Mouse (Mus musculus) limb, embryonic 15.5 days (tissue): ENCODE measurements around the gene Mpped2. TPM values are rescaled to one million over a fixed set of nuclear protein-coding genes. Genes with fewer than 3 reads are reported as not detected.

Experiments
- ATAC-seq: fragments of 200-750 bp; cut with Nextera tagmentation; 2 replicates; pipeline ENCODE4 v1.8.0; 2017; ENCODE audit warnings: low read depth, moderate TSS enrichment; ENCODE audit not compliant: insufficient number of reproducible peaks, low FRiP score, low TSS enrichment
- H3K27ac ChIP-seq: fragments of 300-500 bp; sonication (generic); 2 replicates; pipeline ENCODE4 v1.5.1; 2015; ENCODE audit warnings: moderate library complexity, mild to moderate bottlenecking, inconsistent platforms
- H3K27me3 ChIP-seq: fragments of 300-500 bp; sonication (generic); 2 replicates; pipeline ENCODE4 v1.6.1; 2015; ENCODE audit warnings: inconsistent platforms
- H3K36me3 ChIP-seq: fragments of 300-500 bp; sonication (generic); 2 replicates; pipeline ENCODE4 v1.6.1; 2015; ENCODE audit warnings: inconsistent platforms
- H3K4me1 ChIP-seq: fragments of 300-500 bp; sonication (generic); 2 replicates; pipeline ENCODE4 v1.6.1; 2015; ENCODE audit warnings: inconsistent platforms
- H3K4me2 ChIP-seq: fragments of 300-500 bp; sonication (generic); 2 replicates; pipeline ENCODE4 v1.6.1; 2015; ENCODE audit warnings: mild to moderate bottlenecking, inconsistent platforms
- H3K4me3 ChIP-seq: fragments of 300-500 bp; sonication (generic); 2 replicates; pipeline ENCODE4 v1.5.1; 2015; ENCODE audit warnings: mild to moderate bottlenecking, inconsistent platforms
- H3K9ac ChIP-seq: fragments of 300-500 bp; sonication (generic); 2 replicates; pipeline ENCODE4 v1.6.1; 2015; ENCODE audit warnings: inconsistent platforms
- H3K9me3 ChIP-seq: fragments of 300-500 bp; sonication (generic); 2 replicates; pipeline ENCODE4 v1.6.1; 2016; ENCODE audit warnings: inconsistent platforms
- WGBS: fragments of 180-500 bp; shearing (Covaris S2); methylation state at CpG from one replicate; pipeline ENCODE4 v1.1.7; 2015; 5-methylcytosine and 5-hydroxymethylcytosine counted together
- polyA plus RNA-seq: library from polyadenylated mRNA; unstranded; fragments of >200 nt; fragmentation: Nextera tagmentation; extraction: Ambion mirVana; gene quantifications from 2 replicates; pipeline ENCODE4 v1.2.1, GENCODE M21; 2015

The Mpped2 gene
- polyA plus RNA-seq, 1 experiment from 2014 or later = 67.3 TPM

DNA sequence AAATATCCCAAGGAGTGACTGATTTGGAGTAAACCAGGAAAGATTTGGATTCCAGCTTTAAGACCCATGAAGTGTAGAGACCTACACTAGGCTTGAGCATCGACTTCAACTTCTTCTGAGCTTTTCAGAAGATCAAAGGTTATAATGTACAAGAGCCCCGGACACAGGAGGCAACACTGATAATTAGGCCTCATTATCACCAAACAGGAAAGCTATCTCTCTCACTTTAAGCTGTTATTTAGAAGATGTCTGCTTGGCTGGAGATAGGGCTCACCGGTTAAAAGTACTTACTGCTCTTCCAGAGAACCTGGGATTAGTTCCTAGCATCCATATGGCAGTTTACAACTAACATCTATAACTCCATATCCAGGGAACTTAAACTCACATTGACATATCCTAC is 39.1 kb downstream of the Mpped2 start:
- H3K9ac ChIP-seq = no peak overlapping the region
- 40% methylated on average over 3 of the region's 3 CpGs for WGBS
- H3K27me3 ChIP-seq = no peaks in the 10 kb centered on the region
- H3K9me3 ChIP-seq = no peaks in the 10 kb centered on the region
- peaks cover 30% of the 10 kb centered on the region for H3K4me1 ChIP-seq
- H3K4me2 ChIP-seq = no peak overlapping the region
- ATAC-seq = no peak
- no peak overlapping the region for H3K4me3 ChIP-seq
- H3K36me3 ChIP-seq = no peaks in the 10 kb centered on the region
- H3K27ac ChIP-seq = no peak overlapping the region

DNA sequence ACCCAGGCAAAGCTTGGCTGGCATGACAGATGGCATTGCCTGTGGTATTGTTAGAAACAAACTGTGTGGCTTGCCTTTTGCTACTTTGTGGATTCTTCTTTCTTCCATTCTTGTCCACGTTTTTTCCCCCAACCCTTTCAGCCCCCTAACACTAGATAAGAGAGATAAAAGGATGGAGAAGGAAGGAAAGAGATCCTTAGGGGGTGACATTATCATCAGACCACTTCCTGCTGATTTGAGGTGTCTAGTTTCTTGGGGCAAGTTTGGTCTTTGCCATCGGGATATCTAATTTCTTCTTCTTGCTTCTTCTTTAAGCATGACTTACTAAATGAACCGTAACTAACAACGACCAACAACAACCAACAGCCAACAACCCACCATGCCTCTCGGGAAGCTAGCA is 40.3 kb downstream of the Mpped2 start:
- Histone ChIP-seq H3K9me3 (no peaks in the 10 kb centered on the region), H3K4me3 (no peak overlapping the region), H3K27me3 (no peaks in the 10 kb centered on the region), H3K4me1 (peaks cover 27% of the 10 kb centered on the region), H3K36me3 (no peaks in the 10 kb centered on the region), H3K4me2 (no peak overlapping the region), H3K9ac (no peak overlapping the region), H3K27ac (no peak overlapping the region)
- WGBS = 78% methylated on average over 5 of the region's 5 CpGs
- ATAC-seq = no peak

DNA sequence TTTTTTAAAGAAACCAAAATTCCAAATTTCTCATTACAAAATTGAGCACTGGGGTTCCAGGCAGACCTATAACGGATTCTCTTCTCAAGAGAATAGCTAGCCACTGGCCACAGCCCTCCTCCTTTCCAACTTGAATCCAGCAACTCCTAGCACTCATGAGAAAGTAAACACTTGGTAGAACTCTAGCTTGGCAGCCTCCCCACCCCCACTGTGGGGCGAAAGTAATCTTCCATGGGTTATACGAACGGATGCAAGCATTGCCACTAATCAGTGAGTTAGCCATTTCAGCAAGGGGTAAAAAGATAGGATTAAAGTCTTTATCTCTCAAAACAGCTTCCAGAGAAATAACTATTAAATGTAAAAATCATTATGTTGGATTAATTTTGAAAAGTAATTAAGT is 40.9 kb downstream of the Mpped2 start:
- Histone ChIP-seq H3K27me3 (no peaks in the 10 kb centered on the region), H3K4me1 (peaks cover 25% of the 10 kb centered on the region), H3K9ac (no peak overlapping the region), H3K9me3 (no peaks in the 10 kb centered on the region), H3K4me2 (no peak overlapping the region), H3K36me3 (no peaks in the 10 kb centered on the region), H3K27ac (no peak overlapping the region), H3K4me3 (no peak overlapping the region)
- no peak for ATAC-seq
- WGBS = 80% methylated on average over 4 of the region's 4 CpGs

DNA sequence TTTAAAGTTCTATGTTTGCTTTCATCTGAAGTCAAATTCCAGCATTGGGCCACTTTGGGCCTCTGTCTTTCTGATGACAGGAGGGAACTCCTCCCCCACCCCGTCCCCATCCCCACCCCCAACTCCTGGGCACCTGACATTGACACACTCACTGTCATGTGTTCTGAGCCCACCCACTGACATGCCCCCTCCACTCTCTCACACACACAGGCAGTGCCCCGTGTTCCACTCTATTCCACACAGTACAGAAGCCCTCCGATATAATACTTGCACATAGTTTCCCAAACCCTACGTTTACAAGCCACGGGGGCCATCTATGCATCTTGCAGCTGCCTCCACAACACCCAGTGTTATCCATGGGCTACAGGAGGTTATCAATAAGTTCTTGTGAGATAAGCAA is 42.1 kb downstream of the Mpped2 start:
- peaks cover 16% of the 10 kb centered on the region for H3K4me1 ChIP-seq
- H3K36me3 ChIP-seq = no peaks in the 10 kb centered on the region
- no peaks in the 10 kb centered on the region for H3K9me3 ChIP-seq
- WGBS = 78% methylated on average over 5 of the region's 5 CpGs
- H3K4me2 ChIP-seq = no peak overlapping the region
- H3K9ac ChIP-seq = no peak overlapping the region
- no peak for ATAC-seq
- no peak overlapping the region for H3K4me3 ChIP-seq
- H3K27ac ChIP-seq = no peak overlapping the region
- H3K27me3 ChIP-seq = no peaks in the 10 kb centered on the region

DNA sequence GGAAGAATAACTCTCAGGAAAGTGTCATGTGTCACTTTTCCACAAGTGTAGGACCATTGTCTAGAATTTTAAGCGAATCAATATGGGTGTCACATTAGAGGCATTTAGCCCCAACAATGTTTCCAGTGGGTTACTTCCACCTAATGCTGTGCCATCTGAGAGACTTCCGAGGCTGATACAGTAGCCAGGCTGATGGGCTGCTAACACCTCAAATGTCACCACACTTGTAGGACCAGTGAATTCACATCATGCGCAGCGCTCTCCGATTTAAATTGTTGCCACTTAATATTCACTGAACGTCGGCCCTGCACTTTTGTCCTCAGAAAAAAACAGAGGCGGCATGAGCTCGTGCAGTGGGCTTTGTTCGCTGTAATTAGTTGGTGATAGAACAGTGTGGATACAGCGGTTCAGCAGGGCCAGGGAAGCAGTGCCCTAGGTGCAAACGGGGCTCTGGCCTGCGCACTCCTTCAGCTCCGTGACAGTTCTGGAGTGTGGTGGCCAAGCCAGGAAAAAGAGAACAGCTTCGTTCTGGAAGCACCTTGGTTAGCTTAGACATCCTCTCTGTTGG is 42.8 kb downstream of the Mpped2 start:
- no peak overlapping the region for H3K27ac ChIP-seq
- no peak overlapping the region for H3K4me2 ChIP-seq
- no peaks in the 10 kb centered on the region for H3K27me3 ChIP-seq
- H3K9me3 ChIP-seq = no peaks in the 10 kb centered on the region
- no peak overlapping the region for H3K4me3 ChIP-seq
- ATAC-seq = no peak
- H3K9ac ChIP-seq = no peak overlapping the region
- no peaks in the 10 kb centered on the region for H3K36me3 ChIP-seq
- H3K4me1 ChIP-seq = peaks cover 9% of the 10 kb centered on the region
- 82% methylated on average over 15 of the region's 15 CpGs for WGBS

DNA sequence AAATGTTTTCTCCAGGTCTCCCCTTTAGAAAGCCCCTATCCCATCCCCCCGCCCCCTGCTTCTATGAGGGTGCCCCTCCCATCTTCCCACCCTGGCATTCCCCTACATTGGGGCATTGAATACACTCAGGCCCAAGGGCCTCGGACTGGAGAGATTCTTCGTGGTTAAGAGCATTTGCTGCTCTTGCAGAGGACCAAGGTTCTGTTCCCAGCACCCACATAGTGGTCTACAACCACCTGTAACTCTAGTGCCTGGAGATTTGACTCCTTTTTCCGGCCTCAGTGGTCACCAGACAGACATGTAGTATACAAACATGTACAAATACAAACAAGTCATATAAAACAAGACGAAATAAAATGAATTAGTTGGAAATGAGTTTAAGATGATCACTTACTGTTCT is 45.9 kb downstream of the Mpped2 start:
- no peak overlapping the region for H3K4me3 ChIP-seq
- H3K9ac ChIP-seq = no peak overlapping the region
- H3K27me3 ChIP-seq = no peaks in the 10 kb centered on the region
- no peaks in the 10 kb centered on the region for H3K4me1 ChIP-seq
- H3K36me3 ChIP-seq = no peaks in the 10 kb centered on the region
- H3K9me3 ChIP-seq = no peaks in the 10 kb centered on the region
- H3K4me2 ChIP-seq = no peak overlapping the region
- H3K27ac ChIP-seq = no peak overlapping the region
- ATAC-seq = no peak
- WGBS = 88% methylated on average over 5 of the region's 5 CpGs

DNA sequence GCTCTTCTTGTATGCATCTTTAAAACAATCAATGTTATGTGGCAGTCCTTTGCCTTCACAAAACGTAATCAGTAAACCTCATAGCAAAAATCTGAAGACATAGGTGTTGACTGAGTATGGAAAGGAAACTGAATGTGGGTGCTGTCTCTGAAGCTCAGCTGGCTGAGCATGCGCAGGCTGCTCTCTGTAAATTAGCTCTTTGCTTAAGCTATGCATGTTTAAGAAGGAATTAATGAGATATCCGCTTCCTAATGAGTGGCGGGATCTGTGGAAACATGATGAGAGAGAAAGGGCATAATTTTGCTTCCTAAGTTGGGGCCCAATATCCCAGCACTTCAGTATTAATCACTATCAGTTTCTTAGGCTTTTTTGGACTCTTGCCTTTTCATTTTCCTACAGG is 51.0 kb downstream of the Mpped2 start:
- H3K9ac ChIP-seq = no peak overlapping the region
- no peak for ATAC-seq
- no peaks in the 10 kb centered on the region; the same call in 1 of the 2 replicates for H3K36me3 ChIP-seq
- WGBS = 67% methylated on average over 4 of the region's 4 CpGs
- no peak overlapping the region for H3K4me3 ChIP-seq
- no peaks in the 10 kb centered on the region for H3K27me3 ChIP-seq
- H3K27ac ChIP-seq = no peak overlapping the region
- H3K4me2 ChIP-seq = no peak overlapping the region
- H3K9me3 ChIP-seq = no peaks in the 10 kb centered on the region
- no peaks in the 10 kb centered on the region for H3K4me1 ChIP-seq

DNA sequence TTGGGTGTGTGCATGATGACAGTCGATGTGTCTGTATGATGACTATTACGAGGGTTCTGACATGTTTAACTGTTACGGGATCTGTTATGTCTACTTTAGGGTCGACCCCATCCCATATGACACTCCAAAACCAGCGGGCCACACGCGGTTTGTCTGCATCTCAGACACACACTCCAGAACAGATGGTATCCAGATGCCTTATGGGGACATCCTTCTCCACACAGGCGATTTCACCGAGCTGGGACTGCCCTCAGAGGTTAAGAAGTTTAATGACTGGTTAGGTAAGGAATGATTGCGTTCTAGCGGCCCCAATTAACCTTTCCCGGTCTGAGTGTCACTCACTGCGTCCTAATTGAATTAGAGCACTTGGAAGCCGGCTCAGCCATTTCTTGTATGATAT is 51.5 kb downstream of the Mpped2 start:
- WGBS = 33% methylated on average over 14 of the region's 14 CpGs
- Histone ChIP-seq H3K27me3 (no peaks in the 10 kb centered on the region), H3K9me3 (no peaks in the 10 kb centered on the region)

DNA sequence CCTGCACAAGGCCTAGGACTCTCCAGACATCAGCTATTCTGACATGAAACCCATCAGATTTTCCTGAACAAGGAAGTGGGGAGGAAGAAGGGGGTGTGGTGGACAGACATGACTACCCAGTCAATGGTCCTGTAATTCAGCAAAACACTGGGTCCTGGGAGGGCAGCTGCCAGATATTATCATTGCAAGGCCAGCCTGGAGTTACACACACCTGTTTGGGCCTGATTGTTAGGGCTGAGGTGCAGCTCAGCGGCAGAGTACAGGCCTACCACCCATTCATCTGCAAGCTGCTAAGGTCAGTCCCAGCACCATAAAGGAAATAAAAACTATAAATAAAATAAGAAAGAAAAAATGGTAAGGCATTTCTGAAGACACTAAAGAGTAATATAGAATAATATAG is 52.3 kb downstream of the Mpped2 start:
- ATAC-seq = no peak
- no peaks in the 10 kb centered on the region; the same call in 1 of the 2 replicates for H3K36me3 ChIP-seq
- WGBS = 80% methylated on average over 1 of the region's 1 CpGs
- H3K4me1 ChIP-seq = no peaks in the 10 kb centered on the region
- H3K4me2 ChIP-seq = no peak overlapping the region
- H3K9ac ChIP-seq = no peak overlapping the region
- no peak overlapping the region for H3K27ac ChIP-seq
- H3K4me3 ChIP-seq = no peak overlapping the region
- H3K9me3 ChIP-seq = no peaks in the 10 kb centered on the region
- H3K27me3 ChIP-seq = no peaks in the 10 kb centered on the region

More for the DNA sequence above, 51.5 kb downstream of the Mpped2 start:
- no peaks in the 10 kb centered on the region; the same call in 1 of the 2 replicates for H3K36me3 ChIP-seq
- no peak overlapping the region for H3K27ac ChIP-seq
- no peak overlapping the region for H3K9ac ChIP-seq
- H3K4me3 ChIP-seq = no peak overlapping the region
- no peaks in the 10 kb centered on the region for H3K4me1 ChIP-seq
- ATAC-seq = no peak
- H3K4me2 ChIP-seq = no peak overlapping the region

DNA sequence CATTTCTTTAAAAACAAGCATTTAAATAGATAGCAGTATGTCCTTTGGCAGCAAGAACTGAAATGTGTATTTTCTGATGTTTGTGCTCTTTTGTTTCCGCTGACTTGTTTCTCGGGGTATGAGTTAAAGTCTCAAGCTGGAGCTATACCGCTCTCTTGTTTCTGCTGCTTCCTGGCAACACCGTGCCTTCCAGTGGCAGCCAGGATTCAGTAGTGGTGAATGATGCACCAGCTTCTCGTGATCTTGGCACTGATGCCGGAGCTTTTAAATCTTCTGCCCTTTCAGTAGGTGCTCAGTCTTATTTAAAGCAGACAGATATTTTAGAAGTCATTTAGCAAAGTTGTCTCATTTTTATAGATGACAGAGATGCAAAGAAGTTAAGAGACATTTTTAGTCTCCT is 53.1 kb downstream of the Mpped2 start:
- WGBS = 81% methylated on average over 6 of the region's 6 CpGs
- Histone ChIP-seq H3K36me3 (no peaks in the 10 kb centered on the region; the same call in 1 of the 2 replicates), H3K9ac (no peak overlapping the region), H3K4me2 (no peak overlapping the region), H3K4me1 (no peaks in the 10 kb centered on the region), H3K27ac (no peak overlapping the region), H3K27me3 (no peaks in the 10 kb centered on the region), H3K9me3 (no peaks in the 10 kb centered on the region), H3K4me3 (no peak overlapping the region)
- ATAC-seq = no peak

DNA sequence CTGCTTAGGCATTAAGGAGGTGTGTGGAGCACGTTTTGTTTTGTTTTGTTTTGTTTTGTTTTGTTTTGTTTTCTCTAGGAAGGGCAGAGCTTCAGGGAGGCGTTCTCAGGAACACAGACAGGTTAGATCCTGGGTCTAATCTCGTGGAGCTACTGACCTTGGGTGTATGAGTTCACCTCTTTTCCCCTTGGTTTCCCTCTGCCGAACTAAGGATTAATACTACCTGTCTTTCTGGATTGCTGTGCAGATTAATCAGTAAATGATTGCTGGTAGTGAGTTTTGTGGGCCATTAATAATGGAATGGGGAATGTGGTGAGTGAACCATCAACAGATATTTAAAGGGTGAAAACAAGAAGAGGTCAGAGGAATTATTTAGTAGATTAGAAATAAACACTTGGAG is 53.8 kb downstream of the Mpped2 start:
- H3K4me3 ChIP-seq = no peak overlapping the region
- no peak overlapping the region for H3K9ac ChIP-seq
- H3K4me2 ChIP-seq = no peak overlapping the region
- no peak for ATAC-seq
- H3K36me3 ChIP-seq = no peaks in the 10 kb centered on the region; the same call in 1 of the 2 replicates
- H3K9me3 ChIP-seq = no peaks in the 10 kb centered on the region
- no peaks in the 10 kb centered on the region for H3K27me3 ChIP-seq
- no peaks in the 10 kb centered on the region for H3K4me1 ChIP-seq
- no peak overlapping the region for H3K27ac ChIP-seq
- WGBS = 65% methylated on average over 4 of the region's 4 CpGs

DNA sequence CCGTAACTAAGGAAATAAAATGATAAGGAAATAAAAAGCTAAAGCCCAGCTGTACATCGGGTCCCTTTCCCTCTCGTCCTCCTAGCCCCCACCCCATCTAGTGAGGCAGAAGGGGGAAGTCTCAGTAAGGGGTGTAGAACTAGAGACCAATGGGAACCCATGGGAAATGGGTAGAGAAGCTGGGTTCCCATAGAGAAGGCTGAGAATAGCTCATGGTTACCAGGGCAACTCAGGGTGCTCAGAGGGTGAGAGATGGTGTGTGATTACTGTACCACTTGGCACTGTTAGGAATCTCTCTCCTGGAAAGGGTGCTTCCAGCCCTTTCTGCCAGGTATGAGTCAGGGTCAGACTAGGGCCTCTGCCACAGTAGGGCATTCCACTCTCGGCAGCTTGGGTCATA is 54.3 kb downstream of the Mpped2 start:
- H3K27me3 ChIP-seq = no peaks in the 10 kb centered on the region
- no peaks in the 10 kb centered on the region for H3K4me1 ChIP-seq
- H3K27ac ChIP-seq = no peak overlapping the region
- 72% methylated on average over 4 of the region's 4 CpGs for WGBS
- H3K4me3 ChIP-seq = no peak overlapping the region
- H3K4me2 ChIP-seq = no peak overlapping the region
- H3K36me3 ChIP-seq = no peaks in the 10 kb centered on the region; the same call in 1 of the 2 replicates
- no peak for ATAC-seq
- no peaks in the 10 kb centered on the region for H3K9me3 ChIP-seq
- H3K9ac ChIP-seq = no peak overlapping the region

DNA sequence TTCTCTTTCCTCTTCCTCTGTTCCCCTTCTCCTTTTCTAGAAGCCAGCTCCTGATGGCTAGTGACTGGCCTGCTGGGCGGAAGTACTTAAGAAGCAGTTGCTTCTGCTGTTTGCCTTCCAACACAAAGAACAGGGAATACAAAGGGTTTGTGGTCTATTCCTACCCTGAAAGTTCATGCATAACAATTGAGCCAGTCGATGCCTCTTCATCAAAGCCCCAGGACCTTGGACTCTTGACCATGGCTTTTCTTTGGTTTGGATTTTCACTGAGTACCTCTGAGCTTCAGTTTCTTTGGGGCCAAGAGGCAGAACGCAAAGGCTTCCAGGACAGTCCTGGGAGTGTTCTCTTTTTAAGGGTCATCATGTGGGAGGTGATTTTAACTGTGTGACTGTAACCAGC is 57.8 kb downstream of the Mpped2 start:
- no peak for ATAC-seq
- no peak overlapping the region for H3K4me2 ChIP-seq
- no peak overlapping the region for H3K4me3 ChIP-seq
- no peaks in the 10 kb centered on the region for H3K27me3 ChIP-seq
- no peaks in the 10 kb centered on the region for H3K4me1 ChIP-seq
- no peaks in the 10 kb centered on the region for H3K9me3 ChIP-seq
- no peak overlapping the region for H3K27ac ChIP-seq
- no peaks in the 10 kb centered on the region for H3K36me3 ChIP-seq
- no peak overlapping the region for H3K9ac ChIP-seq
- 84% methylated on average over 3 of the region's 3 CpGs for WGBS
